Comparison of ENCODE assay signal across 17 mouse cellular contexts in the genomic region with DNA sequence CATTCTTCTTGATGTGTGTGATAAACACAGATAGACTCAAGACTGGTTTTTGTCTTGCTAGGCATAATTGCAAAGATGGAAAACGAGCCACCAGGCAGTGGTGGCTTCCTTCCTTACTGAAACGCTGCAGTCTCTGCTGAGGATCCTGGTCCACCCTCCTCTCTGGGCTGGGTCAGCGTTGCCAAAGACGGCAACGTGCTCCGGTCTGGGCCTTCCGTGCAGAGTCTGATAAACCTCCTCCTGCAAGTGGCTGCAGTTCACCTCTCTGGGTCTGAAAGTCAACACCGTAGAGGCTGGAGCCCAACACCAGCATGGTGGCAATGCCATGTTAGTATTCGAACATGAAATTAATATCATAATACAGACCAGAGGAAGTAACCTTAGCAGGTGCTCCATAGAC.
"Had no signal": no experiment of that assay in that cellular context is flagged by ENCODE, and none has a peak within 500 bp of the region (broad histone marks: within the 10 kb centered on the region; RNA-seq: fewer than 3 reads in every experiment).

No protein-coding gene starts in this region.

- H3K9me3 ChIP-seq: neural tube, embryonic 12.5 days; neural tube, embryonic 13.5 days; neural tube, embryonic 15.5 days; stomach, embryonic 15.5 days had no signal

- DNase-seq: retina, postnatal 1 day; right cerebral cortex, adult 18-20 months; right cerebral cortex, postnatal 14 days; right cerebral cortex, postnatal 25 days; right cerebral cortex, postnatal 4 days; spleen, adult 18-20 months; thymus, adult 18-20 months; thymus, adult 2 months; thymus, postnatal 14 days; thymus, postnatal 25 days; thymus, postnatal 36 days; thymus, postnatal 4 days had no signal

- H3K9ac ChIP-seq: neural tube, embryonic 12.5 days; neural tube, embryonic 13.5 days; neural tube, embryonic 15.5 days; stomach, embryonic 15.5 days had no signal

- H3K27ac ChIP-seq: neural tube, embryonic 12.5 days; neural tube, embryonic 13.5 days; neural tube, embryonic 15.5 days; stomach, embryonic 15.5 days; stomach, postnatal 0 days had no signal

- H3K27me3 ChIP-seq: neural tube, embryonic 12.5 days; neural tube, embryonic 13.5 days; neural tube, embryonic 15.5 days; stomach, embryonic 15.5 days had no signal

- H3K4me2 ChIP-seq: neural tube, embryonic 12.5 days; neural tube, embryonic 13.5 days; neural tube, embryonic 15.5 days; stomach, embryonic 15.5 days had no signal

- H3K4me3 ChIP-seq: neural tube, embryonic 12.5 days; neural tube, embryonic 13.5 days; neural tube, embryonic 15.5 days; stomach, embryonic 15.5 days had no signal

- H3K4me1 ChIP-seq: neural tube, embryonic 12.5 days; neural tube, embryonic 13.5 days; neural tube, embryonic 15.5 days; stomach, embryonic 15.5 days had no signal
